Comparison of ENCODE assay signal across 23 mouse cellular contexts in genomic region chr10:69671505-69671904, GRCm38 (mm10).
A peak's percentile ranks its signal among the peaks of the same experiment; 100 is the strongest.
DNase-seq lines count a peak whose midpoint lies in the region; ATAC-seq and TF ChIP-seq lines count a peak whose summit lies in the region.
"Had no signal": no experiment of that assay in that cellular context is flagged by ENCODE, and none has a peak within 500 bp of the region (broad histone marks: within the 10 kb centered on the region; RNA-seq: fewer than 3 reads in every experiment).

No protein-coding gene starts in this region.

- no peaks in the 10 kb centered on the region for H3K27me3 ChIP-seq in kidney, embryonic 14.5 days (ENCODE audit: control insufficient read depth, insufficient read depth, low read length)
- no peaks in the 10 kb centered on the region for H3K27me3 ChIP-seq in stomach, postnatal 0 days (ENCODE audit: control insufficient read depth, insufficient read depth, low read length)
- H3K27me3 ChIP-seq: embryonic facial prominence, embryonic 13.5 days; embryonic facial prominence, embryonic 15.5 days; forebrain, embryonic 12.5 days had no signal

- no peak for TF ChIP-seq CTCF in stomach, postnatal 0 days (IDR thresholded peaks at IDR 0.05; ENCODE audit: low read depth)

- no peak for ATAC-seq in kidney, embryonic 14.5 days (ENCODE audit: low FRiP score, low TSS enrichment)
- no peak for ATAC-seq in stomach, postnatal 0 days (ENCODE audit: low FRiP score, low TSS enrichment)
- ATAC-seq: forebrain, embryonic 14.5 days had no signal

- H3K36me3 ChIP-seq in kidney, embryonic 14.5 days (ENCODE audit: control insufficient read depth, insufficient read depth, low read length) = no peaks in the 10 kb centered on the region
- no peaks in the 10 kb centered on the region for H3K36me3 ChIP-seq in stomach, postnatal 0 days (ENCODE audit: control insufficient read depth, insufficient read depth, low read length)
- H3K36me3 ChIP-seq: embryonic facial prominence, embryonic 13.5 days; embryonic facial prominence, embryonic 15.5 days; forebrain, embryonic 10.5 days; forebrain, embryonic 12.5 days had no signal

- no peak overlapping the region for H3K4me2 ChIP-seq in kidney, embryonic 14.5 days (replicated peaks; ENCODE audit: low read depth, low read length)
- no peak overlapping the region for H3K4me2 ChIP-seq in stomach, postnatal 0 days (replicated peaks; ENCODE audit: low read depth)
- H3K4me2 ChIP-seq: embryonic facial prominence, embryonic 13.5 days; embryonic facial prominence, embryonic 15.5 days; forebrain, embryonic 12.5 days had no signal

- WGBS in kidney, embryonic 14.5 days = 84% methylated on average over 3 of the region's 3 CpGs
- 82% methylated on average over 3 of the region's 3 CpGs for WGBS in stomach, postnatal 0 days

- H3K4me1 ChIP-seq in kidney, embryonic 14.5 days (ENCODE audit: control insufficient read depth, insufficient read depth, low read length) = no peaks in the 10 kb centered on the region
- H3K4me1 ChIP-seq in stomach, postnatal 0 days (replicated peaks; ENCODE audit: control insufficient read depth, insufficient read depth) = no peaks in the 10 kb centered on the region
- H3K4me1 ChIP-seq: embryonic facial prominence, embryonic 13.5 days; embryonic facial prominence, embryonic 15.5 days; forebrain, embryonic 10.5 days; forebrain, embryonic 12.5 days had no signal

- DNase-seq in kidney, adult 11 months = peak; percentile 43
- DNase-seq in kidney, adult 18-20 months = no peak
- DNase-seq in kidney, adult 8-10 months = peak; percentile 41 to 47
- peak; percentile 34 to 67 for DNase-seq in kidney, postnatal 36 days
- no peak for DNase-seq in kidney, postnatal 14 days
- DNase-seq in stomach, postnatal 0 days (ENCODE audit: low spot score) = no peak
- DNase-seq: adrenal gland, adult 2 months; adrenal gland, postnatal 10 days; adrenal gland, postnatal 25 days; cerebellum, adult 11 months; cerebellum, adult 18-20 months; cerebellum, adult 8-10 months; cerebellum, adult 9-11 months; cerebellum, postnatal 14 days; cerebellum, postnatal 36 days; embryo, embryonic 11 days had no signal

- no peak for TF ChIP-seq EP300 in stomach, postnatal 0 days (optimal IDR thresholded peaks at IDR 0.05)

- H3K9ac ChIP-seq in kidney, embryonic 14.5 days (ENCODE audit: low read depth, low read length) = no peak overlapping the region
- no peak overlapping the region for H3K9ac ChIP-seq in stomach, postnatal 0 days (ENCODE audit: low read length)
- H3K9ac ChIP-seq: embryonic facial prominence, embryonic 13.5 days; embryonic facial prominence, embryonic 15.5 days; forebrain, embryonic 12.5 days had no signal

- no peak overlapping the region for H3K4me3 ChIP-seq in kidney, embryonic 14.5 days (ENCODE audit: low read length)
- no peak overlapping the region for H3K4me3 ChIP-seq in stomach, postnatal 0 days (ENCODE audit: low read depth, low read length)
- H3K4me3 ChIP-seq: embryonic facial prominence, embryonic 13.5 days; embryonic facial prominence, embryonic 15.5 days; erythroblast, embryonic 14.5 days; forebrain, embryonic 10.5 days; forebrain, embryonic 12.5 days had no signal

- H3K9me3 ChIP-seq in kidney, embryonic 14.5 days (ENCODE audit: control insufficient read depth, low read length) = no peaks in the 10 kb centered on the region
- H3K9me3 ChIP-seq in stomach, postnatal 0 days (ENCODE audit: control insufficient read depth, low read length) = no peaks in the 10 kb centered on the region
- H3K9me3 ChIP-seq: embryonic facial prominence, embryonic 13.5 days; embryonic facial prominence, embryonic 15.5 days; forebrain, embryonic 10.5 days; forebrain, embryonic 12.5 days had no signal

- no peak overlapping the region for H3K27ac ChIP-seq in kidney, embryonic 14.5 days (ENCODE audit: low read depth, low read length)
- H3K27ac ChIP-seq in stomach, postnatal 0 days (replicated peaks) = no peak overlapping the region
- H3K27ac ChIP-seq: embryonic facial prominence, embryonic 13.5 days; embryonic facial prominence, embryonic 15.5 days; forebrain, embryonic 10.5 days; forebrain, embryonic 12.5 days had no signal

Comparison
In these comparisons a context has a peak if more than half of its experiments do, and no peak if none do; other contexts are left out.
1. DNase-seq: peak in kidney, adult 11 months (single experiment), kidney, adult 8-10 months (2 of 2) and kidney, postnatal 36 days (2 of 2); none in kidney, adult 18-20 months (single experiment), kidney, postnatal 14 days (single experiment) and stomach, postnatal 0 days (single experiment).